Mouse (Mus musculus) megakaryocyte progenitor cell, adult 5-6 weeks (primary cell): ENCODE data around the gene Kif22. TPM values are rescaled to one million over a fixed set of nuclear protein-coding genes. Genes with fewer than 3 reads are reported as not detected.
A peak's percentile ranks its signal among the peaks of the same experiment; 100 is the strongest.

Experiments
- ATAC-seq: replicated peaks from 2 replicates; pipeline ENCODE4 v1.8.0; 2016; ENCODE audit warnings: mild to moderate bottlenecking, moderate TSS enrichment, inconsistent platforms; ENCODE audit not compliant: poor library complexity
- total RNA-seq, 2 experiments: library from RNA; stranded (forward) in 1 of 2; stranded (reverse) in 1 of 2; fragments of 157-497, 149-512 nt in 1 of 2; fragments of 200-1000 nt in 1 of 2; gene quantifications; 2 replicates each; pipeline versions ENCODE4 v1.2.3 to v1.2.4; 2015 to 2017

The Kif22 gene
- total RNA-seq, 2 experiments from 2014 or later = 67.8 to 89.8 TPM

- no peak for ATAC-seq
Observed at GRCm38 (mm10) chr7:127055026-127055585, 12.8 kb upstream of the Kif22 start.

- no peak for ATAC-seq
Observed at GRCm38 (mm10) chr7:127031244-127031643, 11.0 kb downstream of the Kif22 start.

GRCm38 (mm10) chr7:127030172-127030571 lies 12.1 kb downstream of the Kif22 start:
- ATAC-seq = no peak

GRCm38 (mm10) chr7:127027885-127028284 lies 14.4 kb downstream of the Kif22 start:
- no peak for ATAC-seq

GRCm38 (mm10) chr7:127026984-127027726 lies 15.1 kb downstream of the Kif22 start, which contains the start of gene Maz:
Gene Maz (minus strand): TSS chr7:127027037.
- peak; percentile 72 for ATAC-seq

GRCm38 (mm10) chr7:127026616-127026983 lies 15.7 kb downstream of the Kif22 start:
- ATAC-seq = peak; percentile 0; the same call in 1 of the 2 replicates

GRCm38 (mm10) chr7:127026161-127026600 lies 16.1 kb downstream of the Kif22 start:
- ATAC-seq = 0 out of 2 replicates have a peak, but pooled peaks have one; percentile 6

GRCm38 (mm10) chr7:127025556-127026160 lies 16.6 kb downstream of the Kif22 start:
- ATAC-seq = no peak

- ATAC-seq = peak; percentile 20
Observed at GRCm38 (mm10) chr7:127024755-127025555, 17.3 kb downstream of the Kif22 start.

GRCm38 (mm10) chr7:127023896-127024690 lies 18.2 kb downstream of the Kif22 start:
- ATAC-seq = no peak

- no peak for ATAC-seq
Observed at GRCm38 (mm10) chr7:127023272-127023691, 19.0 kb downstream of the Kif22 start.

GRCm38 (mm10) chr7:127022528-127023271 lies 19.6 kb downstream of the Kif22 start:
- ATAC-seq = no peak

GRCm38 (mm10) chr7:127021563-127022527 lies 20.4 kb downstream of the Kif22 start:
- ATAC-seq = no peak

- peak; percentile 5 for ATAC-seq
Observed at GRCm38 (mm10) chr7:127020901-127021562, 21.2 kb downstream of the Kif22 start, which contains the start of the genes Gm42742 and Prrt2. Gene Gm42742 (minus strand): TSS chr7:127021097. Gene Prrt2 (minus strand): TSS chr7:127021211.

- no peak for ATAC-seq
Observed at GRCm38 (mm10) chr7:127020491-127020890, 21.8 kb downstream of the Kif22 start.

GRCm38 (mm10) chr7:127020031-127020430 lies 22.2 kb downstream of the Kif22 start:
- no peak for ATAC-seq

GRCm38 (mm10) chr7:127019306-127019960 lies 22.8 kb downstream of the Kif22 start:
- ATAC-seq = no peak
